Mouse (Mus musculus) liver, embryonic 11.5 days (tissue): ENCODE measurements around the gene Pacs2. TPM values are rescaled to one million over a fixed set of nuclear protein-coding genes. Genes with fewer than 3 reads are reported as not detected.

Experiments used
- ATAC-seq: fragments of 200-750 bp; cut with Nextera tagmentation; replicated peaks from 2 replicates; pipeline ENCODE4 v1.8.0; 2017; ENCODE audit warnings: moderate number of reproducible peaks, mild to moderate bottlenecking, moderate TSS enrichment, moderate library complexity; ENCODE audit not compliant: low FRiP score
- DNase-seq: peaks from one replicate; pipeline ENCODE4 v3.0.0-alpha.2; 2017; ENCODE audit warnings: low spot score
- H3K27ac ChIP-seq: fragments of 300-500 bp; sonication (generic); 2 replicates; pipeline ENCODE4 v1.5.1; 2014; ENCODE audit warnings: mild to moderate bottlenecking, low read depth, low read length, control low read depth
- H3K27me3 ChIP-seq: fragments of 300-500 bp; sonication (generic); replicated peaks from 2 replicates; pipeline ENCODE4 v1.6.1; 2014; ENCODE audit warnings: low read length, mixed read lengths; ENCODE audit not compliant: control insufficient read depth, insufficient read depth
- H3K36me3 ChIP-seq: fragments of 300-500 bp; sonication (generic); 2 replicates; pipeline ENCODE4 v1.6.1; 2014; ENCODE audit warnings: mild to moderate bottlenecking, low read length, moderate library complexity, mixed read lengths; ENCODE audit not compliant: control insufficient read depth, insufficient read depth
- H3K4me1 ChIP-seq: fragments of 300-500 bp; sonication (generic); replicated peaks from 2 replicates; pipeline ENCODE4 v1.6.1; 2014; ENCODE audit warnings: low read length, mixed read lengths; ENCODE audit not compliant: control insufficient read depth, insufficient read depth
- H3K4me2 ChIP-seq: fragments of 300-500 bp; sonication (generic); 2 replicates; pipeline ENCODE4 v1.6.1; 2014; ENCODE audit warnings: mild to moderate bottlenecking, control low read depth, moderate library complexity
- H3K4me3 ChIP-seq: fragments of 300-500 bp; sonication (generic); 2 replicates; pipeline ENCODE4 v1.5.1; 2014; ENCODE audit warnings: low read depth, low read length, control low read depth
- H3K9ac ChIP-seq: fragments of 300-500 bp; sonication (generic); 2 replicates; pipeline ENCODE4 v1.6.1; 2014; ENCODE audit warnings: low read depth, low read length, control low read depth
- H3K9me3 ChIP-seq: fragments of 300-500 bp; sonication (generic); 2 replicates; pipeline ENCODE4 v1.6.1; 2016; ENCODE audit warnings: low read length, inconsistent platforms, mixed read lengths; ENCODE audit not compliant: control insufficient read depth
- WGBS: fragments of 180-500 bp; shearing (Covaris S2); extraction: QIAGEN DNeasy Blood & Tissue Kit; methylation state at CpG from one replicate; pipeline ENCODE4 v1.1.7; 2014; 5-methylcytosine and 5-hydroxymethylcytosine counted together
- polyA plus RNA-seq: library from polyadenylated mRNA; unstranded; fragments of >200 nt; fragmentation: Nextera tagmentation; extraction: Ambion mirVana; gene quantifications from 2 replicates; pipeline ENCODE4 v1.2.1, GENCODE M21; 2014

Gene Pacs2
- polyA plus RNA-seq, 1 experiment from 2014 or later: 11.9 TPM

GRCm38 (mm10) chr12:112985346-112985745 lies 29.0 kb upstream of the Pacs2 start:
- 0 out of 2 replicates have a peak, but pooled peaks have one; percentile 29 for ATAC-seq
- no peak for DNase-seq
- Histone ChIP-seq H3K4me1 (no peaks in the 10 kb centered on the region; the same call in 1 of the 2 replicates), H3K4me2 (no peak overlapping the region), H3K9ac (no peak overlapping the region), H3K27me3 (no peaks in the 10 kb centered on the region), H3K36me3 (peaks cover 28% of the 10 kb centered on the region), H3K27ac (no peak overlapping the region), H3K4me3 (no peak overlapping the region), H3K9me3 (no peaks in the 10 kb centered on the region)
- 88% methylated on average over 6 of the region's 6 CpGs for WGBS

GRCm38 (mm10) chr12:112987877-112988276 lies 26.4 kb upstream of the Pacs2 start:
- no peaks in the 10 kb centered on the region for H3K9me3 ChIP-seq
- H3K4me2 ChIP-seq: no peak overlapping the region
- H3K36me3 ChIP-seq: peaks cover 29% of the 10 kb centered on the region; the same call in 1 of the 2 replicates
- peaks cover 4% of the 10 kb centered on the region; the same call in 1 of the 2 replicates for H3K4me1 ChIP-seq
- 75% methylated on average over 6 of the region's 6 CpGs for WGBS
- DNase-seq (no peak), ATAC-seq (no peak)
- no peak overlapping the region for H3K4me3 ChIP-seq
- H3K27me3 ChIP-seq: no peaks in the 10 kb centered on the region
- H3K9ac ChIP-seq: no peak overlapping the region
- no peak overlapping the region for H3K27ac ChIP-seq

- Histone ChIP-seq H3K9me3 (no peaks in the 10 kb centered on the region), H3K36me3 (peaks cover 23% of the 10 kb centered on the region; the same call in 1 of the 2 replicates), H3K4me3 (no peak overlapping the region), H3K4me1 (peaks cover 13% of the 10 kb centered on the region), H3K4me2 (no peak overlapping the region), H3K27ac (no peak overlapping the region), H3K27me3 (no peaks in the 10 kb centered on the region), H3K9ac (no peak overlapping the region)
- ATAC-seq: no peak
- no peak for DNase-seq
- WGBS: 62% methylated on average over 5 of the region's 5 CpGs
These were observed 23.5 kb upstream of the Pacs2 start for GRCm38 (mm10) chr12:112990706-112991405.

- H3K9me3 ChIP-seq: no peaks in the 10 kb centered on the region
These were observed 22.9 kb upstream of the Pacs2 start for GRCm38 (mm10) chr12:112991444-112991843.

GRCm38 (mm10) chr12:112994153-112994552 lies 20.2 kb upstream of the Pacs2 start:
- DNase-seq (no peak), ATAC-seq (no peak)
- 67% methylated on average over 4 of the region's 4 CpGs for WGBS
- H3K4me1 ChIP-seq: peaks cover 22% of the 10 kb centered on the region
- no peak overlapping the region for H3K4me2 ChIP-seq
- H3K36me3 ChIP-seq: peaks cover 14% of the 10 kb centered on the region; the same call in 1 of the 2 replicates
- H3K27ac ChIP-seq: no peak overlapping the region
- H3K9me3 ChIP-seq: no peaks in the 10 kb centered on the region
- no peak overlapping the region for H3K4me3 ChIP-seq
- no peaks in the 10 kb centered on the region for H3K27me3 ChIP-seq
- no peak overlapping the region for H3K9ac ChIP-seq

More at GRCm38 (mm10) chr12:112991444-112991843, 22.9 kb upstream of the Pacs2 start:
- Histone ChIP-seq H3K4me2 (no peak overlapping the region), H3K27ac (peak overlapping the region; percentile 13; the same call in 1 of the 2 replicates), H3K36me3 (peaks cover 19% of the 10 kb centered on the region; the same call in 1 of the 2 replicates), H3K9ac (no peak overlapping the region), H3K4me3 (no peak overlapping the region), H3K4me1 (peaks cover 13% of the 10 kb centered on the region), H3K27me3 (no peaks in the 10 kb centered on the region)
- WGBS: 40% methylated on average over 2 of the region's 2 CpGs
- DNase-seq (no peak), ATAC-seq (peak; percentile 65)

GRCm38 (mm10) chr12:112999569-113000293 lies 14.6 kb upstream of the Pacs2 start:
- Histone ChIP-seq H3K4me1 (peaks cover 16% of the 10 kb centered on the region), H3K27me3 (no peaks in the 10 kb centered on the region), H3K9ac (peak overlapping the region; percentile 96), H3K36me3 (peaks cover 6% of the 10 kb centered on the region; the same call in 1 of the 2 replicates), H3K4me3 (peak overlapping the region; percentile 90), H3K27ac (peak overlapping the region; percentile 98), H3K4me2 (peak overlapping the region; percentile 69), H3K9me3 (no peaks in the 10 kb centered on the region)
- ATAC-seq (no peak; the same call in 1 of the 2 replicates), DNase-seq (no peak)
- WGBS: under 1% methylated on average over 56 of the region's 56 CpGs

- Histone ChIP-seq H3K9me3 (no peaks in the 10 kb centered on the region), H3K36me3 (peaks cover 4% of the 10 kb centered on the region; the same call in 1 of the 2 replicates), H3K4me1 (peaks cover 16% of the 10 kb centered on the region), H3K9ac (peak within 1 kb of the TSS; percentile 96), H3K4me3 (peak within 1 kb of the TSS; percentile 90), H3K4me2 (peak within 1 kb of the TSS; percentile 69), H3K27me3 (no peaks in the 10 kb centered on the region), H3K27ac (peak within 1 kb of the TSS; percentile 98)
- ATAC-seq (peak; percentile 96), DNase-seq (peak; percentile 97)
- under 1% methylated on average over 91 of the region's 96 CpGs for WGBS
These were observed 13.8 kb upstream of the Pacs2 start, which contains the start of gene Brf1 for GRCm38 (mm10) chr12:113000294-113001132. Gene Brf1, minus strand, starts transcription at chr12:113000704.

GRCm38 (mm10) chr12:113001133-113001474 lies 13.2 kb upstream of the Pacs2 start:
- Histone ChIP-seq H3K9ac (peak overlapping the region; percentile 62), H3K4me2 (peak overlapping the region; percentile 69), H3K4me1 (peaks cover 16% of the 10 kb centered on the region), H3K9me3 (no peaks in the 10 kb centered on the region), H3K4me3 (peak overlapping the region; percentile 90), H3K27ac (peak overlapping the region; percentile 98), H3K27me3 (no peaks in the 10 kb centered on the region), H3K36me3 (peaks cover 4% of the 10 kb centered on the region; the same call in 1 of the 2 replicates)
- WGBS: 5% methylated on average over 5 of the region's 5 CpGs
- DNase-seq: no peak
- no peak; the same call in 1 of the 2 replicates for ATAC-seq
